Mouse (Mus musculus) MEL (cell line): ENCODE measurements around the gene Rgl1.

Source experiments
- JUND ChIP-seq: IDR thresholded peaks from 2 replicates; pipeline ENCODE4 v1.6.1; 2011; ENCODE audit warnings: low read depth, mild to moderate bottlenecking, improper control_type of control experiment, low read length
- POLR2A ChIP-seq, 2 experiments: IDR thresholded peaks; 2 replicates each; pipeline ENCODE4 v1.6.1; 2011 to 2012; ENCODE audit warnings: low read length in 2 of 2, mild to moderate bottlenecking in 2 of 2, control low read depth in 1 of 2, improper control_type of control experiment in 1 of 2, low read depth in 1 of 2, moderate library complexity in 1 of 2; ENCODE audit not compliant: control insufficient read depth in 1 of 2, insufficient read depth in 1 of 2, poor library complexity in 1 of 2
- ZC3H11A ChIP-seq: IDR thresholded peaks from 2 replicates; pipeline ENCODE4 v1.6.1; 2012; ENCODE audit warnings: low read depth, mild to moderate bottlenecking, inconsistent platforms, low read length, improper control_type of control experiment
- ZNF384 ChIP-seq: IDR thresholded peaks from 2 replicates; pipeline ENCODE4 v1.6.1; 2012; ENCODE audit warnings: low read depth, mild to moderate bottlenecking, inconsistent platforms, low read length, improper control_type of control experiment

DNA sequence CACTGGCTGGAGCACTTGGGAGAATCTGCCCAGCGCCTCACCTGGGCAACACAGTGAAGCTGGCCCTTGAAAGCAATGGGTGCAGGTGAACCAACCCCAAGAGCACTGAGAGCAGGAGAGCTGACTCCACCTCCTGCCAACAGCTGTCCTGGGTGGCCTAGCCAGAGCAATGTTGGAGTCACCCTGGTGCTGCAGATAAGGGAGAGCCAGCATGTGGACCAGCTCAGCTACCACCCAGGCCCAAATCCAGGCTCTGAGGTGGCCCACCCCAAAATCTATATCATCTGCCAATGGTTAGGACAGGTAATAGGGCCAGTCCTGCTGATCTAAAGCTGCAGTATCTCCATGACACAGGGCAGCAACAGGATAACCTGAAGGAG is 114.7 kb downstream of the Rgl1 start:
- TF ChIP-seq POLR2A (IDR thresholded peaks at IDR 0.05; ENCODE audit: control insufficient read depth in 1 of 2, insufficient read depth in 1 of 2, low read depth in 1 of 2, low read length in 2 of 2, poor library complexity in 1 of 2) (no peak), JUND (no peak), ZC3H11A (no peak), ZNF384 (no peak)
